Mouse (Mus musculus): ENCODE data around the gene Bub1.

DNA sequence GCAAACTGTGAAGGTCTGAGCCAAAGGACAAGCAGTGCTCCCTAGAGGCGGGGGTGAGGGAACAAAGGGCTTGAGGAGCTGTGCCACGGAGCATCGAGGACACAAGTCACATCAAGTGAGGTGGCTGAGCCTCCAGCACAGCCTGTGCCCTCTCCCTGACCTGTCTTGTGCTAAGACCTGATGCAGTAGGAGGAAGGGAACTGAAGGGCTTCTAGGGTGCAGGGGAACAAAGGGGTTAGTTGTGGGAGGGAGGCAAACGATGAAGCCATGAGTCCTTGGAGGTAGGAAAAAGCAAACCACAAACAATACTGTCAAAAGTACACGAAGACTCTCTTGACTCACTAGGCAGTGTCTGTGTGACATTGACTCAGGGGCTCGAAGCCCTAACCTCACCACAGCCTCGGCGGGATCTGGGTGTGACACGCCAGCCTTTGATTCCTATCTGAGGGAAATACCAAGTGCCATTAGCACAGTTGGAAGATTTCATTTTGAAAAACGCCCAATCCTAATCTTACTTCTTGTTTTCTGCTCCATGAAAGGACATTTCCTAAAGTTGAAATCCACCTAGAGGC, 71.2 kb downstream of the Bub1 start:
- TF ChIP-seq CTCF (IDR thresholded peaks at IDR 0.05; ENCODE audit: low read depth, low read length) (no peak), GATA1 (IDR thresholded peaks at IDR 0.05; ENCODE audit: borderline replicate concordance, low read length) (no peak), POLR2AphosphoS5 (IDR thresholded peaks at IDR 0.05; ENCODE audit: insufficient replicate concordance, low read depth, low read length) (no peak)

All from G1E (cell line).